Mouse (Mus musculus) midbrain, embryonic 15.5 days (tissue): ENCODE data around the gene Catip. TPM values are rescaled to one million over a fixed set of nuclear protein-coding genes. Genes with fewer than 3 reads are reported as not detected.
A peak's percentile ranks its signal among the peaks of the same experiment; 100 is the strongest.

ENCODE experiments used
- microRNA counts: library from miRNA; unstranded; fragments of <30 nt; microRNA quantifications from one replicate; lab custom pipeline; 2016
- microRNA-seq: library from miRNA; unstranded; fragments of <30 nt; microRNA quantifications from one replicate; pipeline ENCODE4, GENCODE M21; 2016
- polyA plus RNA-seq: library from polyadenylated mRNA; unstranded; fragments of >200 nt; fragmentation: Nextera tagmentation; extraction: Ambion mirVana; gene quantifications from 2 replicates; pipeline ENCODE4 v1.2.1, GENCODE M21; 2015

Gene Catip
- polyA plus RNA-seq, 1 experiment from 2014 or later: 1.9 TPM

MicroRNAs encoded within 50 kb of the gene (microRNA counts, 519-probe panel; counts per million panel counts)
- 3,079 counts per million, percentile 71 among the panel's probes with 10 or more counts for microRNA mmu-miR-26b (lab: Ali Mortazavi, UCI)

Small RNA genes within 50 kb of the gene (microRNA-seq; reads per million reads assigned to microRNA genes)
- 18,490 reads per million, percentile 98 among the genes with 10 or more reads in this experiment for gene Mir26b

Other genes with a start within 250 kb of the Catip start
- 12.5 and 15.2 TPM in 2 replicates for gene Tns1, start 237.7 kb upstream of the Catip start, polyA plus RNA-seq
- 0.15 and 0.25 TPM in 2 replicates for gene Rufy4, start 236.6 kb upstream of the Catip start, polyA plus RNA-seq
- 0.05 TPM in 2 replicates for gene Cxcr2, start 208.1 kb upstream of the Catip start, polyA plus RNA-seq
- not detected in 2 replicates for gene Cxcr1, start 167.5 kb upstream of the Catip start, polyA plus RNA-seq
- 396 and 398 TPM in 2 replicates for gene Arpc2, start 126.0 kb upstream of the Catip start, polyA plus RNA-seq
- 0.15 and 0.17 TPM in 2 replicates for gene Gpbar1, start 83.6 kb upstream of the Catip start, polyA plus RNA-seq
- 217 and 229 TPM in 2 replicates for gene Aamp, start 77.4 kb upstream of the Catip start, polyA plus RNA-seq
- gene Pnkd, start 77.2 kb upstream of the Catip start, polyA plus RNA-seq: 114 and 117 TPM in 2 replicates
- gene Tmbim1, start 56.5 kb upstream of the Catip start, polyA plus RNA-seq: 7.5 and 9.4 TPM in 2 replicates
- 2.0 and 3.4 TPM in 2 replicates for gene Slc11a1, start 13.1 kb downstream of the Catip start, polyA plus RNA-seq
- gene Ctdsp1, start 29.4 kb downstream of the Catip start, polyA plus RNA-seq: 14.3 and 17.4 TPM in 2 replicates
- gene Vil1, start 47.3 kb downstream of the Catip start, polyA plus RNA-seq: 0.22 and 0.41 TPM in 2 replicates
- gene Cnot9, start 143.9 kb downstream of the Catip start, polyA plus RNA-seq: 47.6 and 50.4 TPM in 2 replicates
- gene Plcd4, start 180.8 kb downstream of the Catip start, polyA plus RNA-seq: 5.7 and 5.9 TPM in 2 replicates
- gene Usp37, start 182.2 kb downstream of the Catip start, polyA plus RNA-seq: 27.4 and 29.3 TPM in 2 replicates
- 9.1 and 10.2 TPM in 2 replicates for gene Zfp142, start 226.1 kb downstream of the Catip start, polyA plus RNA-seq
- 24.2 TPM in 2 replicates for gene Bcs1l, start 226.2 kb downstream of the Catip start, polyA plus RNA-seq
- gene Rnf25, start 239.3 kb downstream of the Catip start, polyA plus RNA-seq: 48.8 and 50.0 TPM in 2 replicates
- 21.0 and 25.1 TPM in 2 replicates for gene Stk36, start 239.3 kb downstream of the Catip start, polyA plus RNA-seq